Mouse (Mus musculus): ENCODE data around the gene Gipc1. TPM values are rescaled to one million over a fixed set of nuclear protein-coding genes. Genes with fewer than 3 reads are reported as not detected.

Gene Gipc1
- polyA plus RNA-seq, 1 experiment from 2014 or later: 182 TPM

- no peak overlapping the region for H3K27ac ChIP-seq
- H3K27me3 ChIP-seq (replicated peaks): no peaks in the 10 kb centered on the region
- no peaks in the 10 kb centered on the region for H3K4me1 ChIP-seq
- no peak overlapping the region for H3K9ac ChIP-seq
- H3K4me2 ChIP-seq (replicated peaks): no peak overlapping the region
- no peaks in the 10 kb centered on the region for H3K36me3 ChIP-seq
- no peak overlapping the region for H3K4me3 ChIP-seq
- no peak for ATAC-seq (ENCODE audit: low FRiP score, low read depth)
- no peaks in the 10 kb centered on the region for H3K9me3 ChIP-seq
- 75% methylated on average over 8 of the region's 8 CpGs for WGBS
Observed at GRCm38 (mm10) chr8:83707554-83707953, 55.1 kb downstream of the Gipc1 start.

Other genes with a start within 250 kb of the Gipc1 start
- 171 and 176 TPM in 2 replicates for gene Scoc, start 194.3 kb upstream of the Gipc1 start, polyA plus RNA-seq (2016; fragmentation: Nextera tagmentation; extraction: Ambion mirVana)
- not detected in 2 replicates for gene Olfr370, start 116.9 kb upstream of the Gipc1 start, polyA plus RNA-seq (2016; fragmentation: Nextera tagmentation; extraction: Ambion mirVana)
- gene Ndufb7, start 86.0 kb upstream of the Gipc1 start, polyA plus RNA-seq (2016; fragmentation: Nextera tagmentation; extraction: Ambion mirVana): 343 and 361 TPM in 2 replicates
- 760 and 802 TPM in 2 replicates for gene Tecr, start 44.7 kb upstream of the Gipc1 start, polyA plus RNA-seq (2016; fragmentation: Nextera tagmentation; extraction: Ambion mirVana)
- gene Dnajb1, start 44.5 kb upstream of the Gipc1 start, polyA plus RNA-seq (2016; fragmentation: Nextera tagmentation; extraction: Ambion mirVana): 60.2 and 63.0 TPM in 2 replicates
- 0.41 and 0.66 TPM in 2 replicates for gene Ptger1, start 14.0 kb downstream of the Gipc1 start, polyA plus RNA-seq (2016; fragmentation: Nextera tagmentation; extraction: Ambion mirVana)
- gene Pkn1, start 46.5 kb downstream of the Gipc1 start, polyA plus RNA-seq (2016; fragmentation: Nextera tagmentation; extraction: Ambion mirVana): 30.0 and 32.1 TPM in 2 replicates
- 141 and 142 TPM in 2 replicates for gene Ddx39, start 62.5 kb downstream of the Gipc1 start, polyA plus RNA-seq (2016; fragmentation: Nextera tagmentation; extraction: Ambion mirVana)
- gene Adgre5, start 88.6 kb downstream of the Gipc1 start, polyA plus RNA-seq (2016; fragmentation: Nextera tagmentation; extraction: Ambion mirVana): 14.2 and 15.7 TPM in 2 replicates
- gene Adgrl1, start 247.4 kb downstream of the Gipc1 start, polyA plus RNA-seq (2016; fragmentation: Nextera tagmentation; extraction: Ambion mirVana): 34.8 and 37.0 TPM in 2 replicates

Measured in neural tube, embryonic 12.5 days (tissue).